Mouse (Mus musculus) adrenal gland, postnatal 0 days (tissue): Measurements from ENCODE around the gene B3gnt3. TPM values are rescaled to one million over a fixed set of nuclear protein-coding genes. Genes with fewer than 3 reads are reported as not detected.

ENCODE experiments used
- polyA plus RNA-seq: library from polyadenylated mRNA; unstranded; fragments of >200 nt; fragmentation: Nextera tagmentation; extraction: Ambion mirVana; gene quantifications from 2 replicates; pipeline ENCODE4 v1.2.1, GENCODE M21; 2015

The B3gnt3 gene
- 2.2 and 4.1 TPM in 2 replicates for polyA plus RNA-seq

GRCm38 (mm10) chr8:71701414-71702086 lies at the start of gene B3gnt3:
TSS of gene B3gnt3 (minus strand) at chr8:71701789.

GRCm38 (mm10) chr8:71725122-71725924 lies 23.7 kb upstream of the B3gnt3 start, which contains the start of gene Fcho1:
TSS of gene Fcho1 (minus strand) at chr8:71725716.

GRCm38 (mm10) chr8:71689028-71689427 lies 12.6 kb downstream of the B3gnt3 start, which contains the start of gene Insl3:
TSS of gene Insl3 (plus strand) at chr8:71689214.

GRCm38 (mm10) chr8:71676020-71676741 lies 25.4 kb downstream of the B3gnt3 start, which contains the start of gene Jak3:
TSS of gene Jak3 (plus strand) at chr8:71676296.

GRCm38 (mm10) chr8:71671549-71671965 lies 30.0 kb downstream of the B3gnt3 start, which contains the start of gene Unc13a:
TSS of gene Unc13a (minus strand) at chr8:71671757.

Other genes with a start within 250 kb of the B3gnt3 start
- gene Abhd8, start 238.1 kb downstream of the B3gnt3 start, polyA plus RNA-seq: 65.5 and 72.8 TPM in 2 replicates
- gene Mrpl34, start 236.8 kb downstream of the B3gnt3 start, polyA plus RNA-seq: 169 and 185 TPM in 2 replicates
- 75.4 and 78.6 TPM in 2 replicates for gene Dda1, start 232.6 kb downstream of the B3gnt3 start, polyA plus RNA-seq
- 3.3 and 4.4 TPM in 2 replicates for gene Ano8, start 215.8 kb downstream of the B3gnt3 start, polyA plus RNA-seq
- 9.8 and 11.8 TPM in 2 replicates for gene Gtpbp3, start 213.7 kb downstream of the B3gnt3 start, polyA plus RNA-seq
- 65.2 and 131 TPM in 2 replicates for gene Plvap, start 190.0 kb downstream of the B3gnt3 start, polyA plus RNA-seq
- not detected in 2 replicates for gene Ccdc194, start 176.1 kb downstream of the B3gnt3 start, polyA plus RNA-seq
- 85.3 and 125 TPM in 2 replicates for gene Bst2, start 164.3 kb downstream of the B3gnt3 start, polyA plus RNA-seq
- gene Mvb12a, start 158.9 kb downstream of the B3gnt3 start, polyA plus RNA-seq: 141 TPM in 2 replicates
- 7.8 and 15.0 TPM in 2 replicates for gene Tmem221, start 142.9 kb downstream of the B3gnt3 start, polyA plus RNA-seq
- gene Nxnl1, start 135.2 kb downstream of the B3gnt3 start, polyA plus RNA-seq: 0.24 and 0.70 TPM in 2 replicates
- 38.9 and 85.2 TPM in 2 replicates for gene Slc27a1, start 132.9 kb downstream of the B3gnt3 start, polyA plus RNA-seq
- gene Pgls, start 109.6 kb downstream of the B3gnt3 start, polyA plus RNA-seq: 274 and 329 TPM in 2 replicates
- gene Fam129c, start 104.1 kb downstream of the B3gnt3 start, polyA plus RNA-seq: 0.90 and 1.8 TPM in 2 replicates
- gene Colgalt1, start 90.8 kb downstream of the B3gnt3 start, polyA plus RNA-seq: 53.2 and 58.1 TPM in 2 replicates
- 2.3 and 2.9 TPM in 2 replicates for gene Unc13a, start 30.0 kb downstream of the B3gnt3 start, polyA plus RNA-seq
- gene Jak3, start 25.5 kb downstream of the B3gnt3 start, polyA plus RNA-seq: 2.7 and 6.0 TPM in 2 replicates
- gene Insl3, start 12.6 kb downstream of the B3gnt3 start, polyA plus RNA-seq: 0.65 and 2.0 TPM in 2 replicates
- gene Fcho1, start 23.9 kb upstream of the B3gnt3 start, polyA plus RNA-seq: 5.1 and 6.2 TPM in 2 replicates
- 5.3 and 5.6 TPM in 2 replicates for gene Zfp709, start 180.2 kb upstream of the B3gnt3 start, polyA plus RNA-seq
- gene Zfp882, start 206.8 kb upstream of the B3gnt3 start, polyA plus RNA-seq: 2.7 and 3.2 TPM in 2 replicates
- 17.0 and 21.5 TPM in 2 replicates for gene Zfp617, start 206.8 kb upstream of the B3gnt3 start, polyA plus RNA-seq
- gene Zfp961, start 249.2 kb upstream of the B3gnt3 start, polyA plus RNA-seq: 15.1 and 18.7 TPM in 2 replicates